Mouse (Mus musculus) lung, postnatal 0 days (tissue): ENCODE data around the gene Ltb.

Source experiments
- CTCF ChIP-seq: IDR thresholded peaks from 2 replicates; pipeline ENCODE4 v1.5.1; 2016; ENCODE audit warnings: antibody characterized with exemption, mild to moderate bottlenecking
- EP300 ChIP-seq: IDR thresholded peaks from 2 replicates; pipeline ENCODE4 v1.6.1; 2016; ENCODE audit warnings: antibody characterized with exemption, mild to moderate bottlenecking, control low read depth

DNA sequence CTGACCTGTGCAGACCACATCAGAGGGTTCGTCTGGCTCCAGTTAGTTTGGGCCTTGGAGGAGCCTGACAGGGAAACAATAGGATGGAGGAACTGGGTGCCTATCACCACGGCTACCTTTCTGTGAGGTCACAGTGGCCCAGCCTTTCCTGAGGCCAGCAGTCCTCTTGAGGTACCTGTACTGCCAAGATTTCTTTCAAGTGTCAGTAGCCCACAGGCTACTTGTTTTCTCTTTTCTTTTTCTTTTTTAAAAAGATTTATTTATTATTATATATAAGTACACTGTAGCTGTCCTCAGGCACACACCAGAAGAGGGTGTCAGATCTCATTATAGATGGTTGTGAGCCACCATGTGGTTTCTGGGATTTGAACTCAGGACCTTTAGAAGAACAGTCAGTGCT lies 18.3 kb upstream of the Ltb start, which contains the start of gene Aif1:
- no peak for TF ChIP-seq EP300
- TF ChIP-seq CTCF, result no peak
